Mouse (Mus musculus): ENCODE measurements at regions not wholly inside any gene's neighbourhood (a gene's known extent, or its start where the extent isn't known, plus 50 kb on each side); places are given as distances from the start of the nearest gene placed in this dataset.

DNA sequence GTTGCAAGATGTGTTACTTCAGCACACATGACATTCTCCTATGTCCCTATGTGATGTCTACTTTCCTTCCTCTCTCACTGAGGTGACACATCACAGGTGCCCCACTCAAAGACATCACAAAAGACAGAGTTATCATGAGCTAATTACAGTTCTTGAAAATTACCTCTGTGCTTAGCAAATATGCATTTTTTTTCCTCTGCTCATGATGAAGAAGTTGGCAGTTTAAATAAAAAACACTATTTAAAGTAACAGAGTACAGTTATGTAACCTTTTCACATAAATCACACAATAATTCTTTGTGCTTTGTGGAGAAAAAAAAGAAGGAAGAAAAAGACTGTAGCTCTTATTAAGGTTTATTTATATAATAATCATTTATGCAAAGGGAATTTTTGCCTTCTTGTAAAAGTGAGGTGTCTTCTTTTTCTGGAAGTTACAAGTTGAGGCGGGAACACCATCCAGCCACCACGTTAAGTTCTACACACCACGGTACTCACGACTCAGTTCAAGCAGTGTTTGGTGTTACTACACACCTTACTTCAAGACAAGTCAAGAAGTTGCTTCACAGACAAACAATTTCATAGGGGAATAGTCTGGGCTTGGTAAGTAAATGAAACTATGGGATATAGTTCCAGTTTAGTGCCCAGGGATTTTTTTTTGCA lies 193.0 kb upstream of the Cited2 start:
- Histone ChIP-seq H3K36me3 (ENCODE audit: control insufficient read depth, insufficient read depth, low read length) (no peaks in the 10 kb centered on the region), H3K4me3 (ENCODE audit: low read depth, low read length) (no peak overlapping the region), H3K4me1 (ENCODE audit: control insufficient read depth, insufficient read depth, low read length) (peaks cover 7% of the 10 kb centered on the region; the same call in 1 of the 2 replicates), H3K4me2 (replicated peaks; ENCODE audit: low read depth, low read length) (no peak overlapping the region), H3K9ac (replicated peaks; ENCODE audit: low read depth, low read length) (no peak overlapping the region), H3K27me3 (ENCODE audit: control insufficient read depth, insufficient read depth, low read length) (no peaks in the 10 kb centered on the region), H3K27ac (ENCODE audit: low read length) (no peak overlapping the region), H3K9me3 (ENCODE audit: control insufficient read depth, low read depth, low read length) (no peaks in the 10 kb centered on the region)
- 92% methylated on average over 4 of the region's 4 CpGs for WGBS
- ATAC-seq (ENCODE audit: insufficient number of reproducible peaks, insufficient read depth, low FRiP score, low read depth), result no peak

GRCm38 (mm10) chr10:17531021-17531420 lies 192.0 kb upstream of the Cited2 start:
- H3K9ac ChIP-seq (replicated peaks; ENCODE audit: low read depth, low read length), result no peak overlapping the region
- no peak overlapping the region for H3K4me3 ChIP-seq (ENCODE audit: low read depth, low read length)
- H3K4me1 ChIP-seq (ENCODE audit: control insufficient read depth, insufficient read depth, low read length), result peaks cover 7% of the 10 kb centered on the region; the same call in 1 of the 2 replicates
- ATAC-seq (ENCODE audit: insufficient number of reproducible peaks, insufficient read depth, low FRiP score, low read depth), result no peak
- H3K9me3 ChIP-seq (ENCODE audit: control insufficient read depth, low read depth, low read length), result no peaks in the 10 kb centered on the region
- no peak overlapping the region for H3K27ac ChIP-seq (ENCODE audit: low read length)
- no peak overlapping the region for H3K4me2 ChIP-seq (replicated peaks; ENCODE audit: low read depth, low read length)
- 56% methylated on average over 3 of the region's 3 CpGs for WGBS
- H3K27me3 ChIP-seq (ENCODE audit: control insufficient read depth, insufficient read depth, low read length), result no peaks in the 10 kb centered on the region
- H3K36me3 ChIP-seq (ENCODE audit: control insufficient read depth, insufficient read depth, low read length), result no peaks in the 10 kb centered on the region

- 90% methylated on average over 6 of the region's 6 CpGs for WGBS
- no peaks in the 10 kb centered on the region for H3K9me3 ChIP-seq (ENCODE audit: control insufficient read depth, low read depth, low read length)
These were observed 184.0 kb upstream of the Cited2 start for GRCm38 (mm10) chr10:17538944-17539533.

DNA sequence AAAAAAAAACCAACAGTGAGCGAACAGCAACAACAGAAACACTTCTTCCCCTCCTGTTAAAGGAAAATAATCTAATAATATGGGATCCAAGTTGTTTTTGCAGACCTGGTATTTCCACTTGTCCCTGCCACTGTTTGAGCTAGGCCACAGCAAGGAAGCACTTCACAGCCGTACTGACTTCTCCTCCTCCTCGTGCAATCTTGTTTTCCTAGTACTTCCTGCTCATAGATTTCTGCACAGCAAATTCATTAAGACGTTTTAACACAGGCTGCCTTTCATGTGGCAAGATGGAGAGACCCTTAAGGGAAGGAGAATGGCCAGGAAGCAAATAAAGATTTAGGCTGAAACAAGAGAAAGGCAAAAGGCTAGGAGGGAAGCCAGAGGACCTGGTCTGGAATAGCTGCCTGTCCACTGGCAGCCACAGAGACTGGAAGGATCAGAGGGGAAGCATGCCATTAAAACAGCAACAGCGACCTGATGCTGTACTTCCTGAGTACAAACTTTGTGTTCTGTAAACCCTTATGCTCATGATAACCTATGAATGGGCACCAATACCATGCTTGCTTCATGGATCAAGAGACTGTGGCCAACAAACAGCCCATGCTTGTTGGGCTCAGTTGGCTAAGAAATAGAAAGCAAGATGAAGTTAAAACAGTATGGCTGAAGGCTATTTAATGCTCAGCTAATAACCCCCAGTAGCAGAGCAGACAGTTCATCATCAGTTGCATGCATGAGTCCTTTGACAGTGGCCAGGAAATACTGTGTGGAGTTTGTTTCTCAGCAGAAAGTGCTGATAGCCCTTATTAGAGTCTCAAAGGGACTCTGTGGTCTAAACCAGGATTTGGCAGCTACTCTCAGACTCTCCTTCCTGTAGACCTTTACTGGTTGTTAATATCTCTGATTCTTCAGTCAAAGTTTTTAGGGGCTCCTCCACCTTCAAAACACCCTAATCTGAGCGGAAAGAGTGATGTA lies 182.3 kb upstream of the Cited2 start:
- Histone ChIP-seq H3K9me3 (ENCODE audit: control insufficient read depth, low read depth, low read length) (no peaks in the 10 kb centered on the region), H3K4me3 (ENCODE audit: low read depth, low read length) (no peak overlapping the region), H3K27me3 (ENCODE audit: control insufficient read depth, insufficient read depth, low read length) (no peaks in the 10 kb centered on the region), H3K27ac (ENCODE audit: low read length) (no peak overlapping the region), H3K4me1 (ENCODE audit: control insufficient read depth, insufficient read depth, low read length) (no peaks in the 10 kb centered on the region), H3K4me2 (replicated peaks; ENCODE audit: low read depth, low read length) (no peak overlapping the region), H3K36me3 (ENCODE audit: control insufficient read depth, insufficient read depth, low read length) (no peaks in the 10 kb centered on the region), H3K9ac (replicated peaks; ENCODE audit: low read depth, low read length) (no peak overlapping the region)
- ATAC-seq (ENCODE audit: insufficient number of reproducible peaks, insufficient read depth, low FRiP score, low read depth), result no peak
- 66% methylated on average over 6 of the region's 6 CpGs for WGBS

More at GRCm38 (mm10) chr10:17538944-17539533, 184.0 kb upstream of the Cited2 start:
- Histone ChIP-seq H3K36me3 (ENCODE audit: control insufficient read depth, insufficient read depth, low read length) (no peaks in the 10 kb centered on the region), H3K4me1 (ENCODE audit: control insufficient read depth, insufficient read depth, low read length) (no peaks in the 10 kb centered on the region), H3K9ac (replicated peaks; ENCODE audit: low read depth, low read length) (no peak overlapping the region), H3K27me3 (ENCODE audit: control insufficient read depth, insufficient read depth, low read length) (no peaks in the 10 kb centered on the region), H3K27ac (ENCODE audit: low read length) (no peak overlapping the region), H3K4me2 (replicated peaks; ENCODE audit: low read depth, low read length) (no peak overlapping the region), H3K4me3 (ENCODE audit: low read depth, low read length) (no peak overlapping the region)
- no peak for ATAC-seq (ENCODE audit: insufficient number of reproducible peaks, insufficient read depth, low FRiP score, low read depth)

GRCm38 (mm10) chr10:17542104-17542846 lies 180.7 kb upstream of the Cited2 start:
- no peak overlapping the region for H3K4me3 ChIP-seq (ENCODE audit: low read depth, low read length)
- no peak overlapping the region for H3K27ac ChIP-seq (ENCODE audit: low read length)
- no peak overlapping the region for H3K4me2 ChIP-seq (replicated peaks; ENCODE audit: low read depth, low read length)
- no peaks in the 10 kb centered on the region for H3K4me1 ChIP-seq (ENCODE audit: control insufficient read depth, insufficient read depth, low read length)
- no peaks in the 10 kb centered on the region for H3K9me3 ChIP-seq (ENCODE audit: control insufficient read depth, low read depth, low read length)
- no peak for ATAC-seq (ENCODE audit: insufficient number of reproducible peaks, insufficient read depth, low FRiP score, low read depth)
- H3K27me3 ChIP-seq (ENCODE audit: control insufficient read depth, insufficient read depth, low read length), result no peaks in the 10 kb centered on the region
- 77% methylated on average over 8 of the region's 8 CpGs for WGBS
- H3K36me3 ChIP-seq (ENCODE audit: control insufficient read depth, insufficient read depth, low read length), result no peaks in the 10 kb centered on the region
- no peak overlapping the region for H3K9ac ChIP-seq (replicated peaks; ENCODE audit: low read depth, low read length)

DNA sequence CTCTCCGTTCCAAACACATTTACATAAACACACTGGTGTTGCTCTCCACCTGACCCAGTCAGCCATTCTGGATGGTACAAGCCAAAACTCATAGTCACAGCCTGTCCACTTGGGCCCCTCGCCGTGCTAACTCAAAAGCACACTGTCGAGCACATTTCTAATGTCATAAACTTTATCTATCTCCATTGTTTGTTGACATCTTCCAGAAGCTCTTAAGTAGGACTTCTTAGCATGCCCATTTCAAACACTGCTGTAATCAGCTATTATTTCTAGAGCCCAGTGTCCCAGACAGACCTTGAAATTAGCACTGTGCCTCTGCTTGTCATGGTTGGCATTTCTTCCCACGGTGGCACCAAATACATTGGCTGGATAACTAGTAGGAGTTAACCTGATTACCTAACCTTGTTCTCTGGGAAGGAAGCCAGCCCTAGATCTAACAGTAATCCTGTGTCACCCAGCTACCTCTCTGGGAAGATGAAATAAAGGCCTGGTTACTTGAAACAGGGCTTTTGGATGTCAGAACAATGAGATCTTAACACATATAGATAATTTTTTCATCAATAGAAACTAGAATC lies 180.1 kb upstream of the Cited2 start:
- Histone ChIP-seq H3K9ac (replicated peaks; ENCODE audit: low read depth, low read length) (no peak overlapping the region), H3K4me2 (replicated peaks; ENCODE audit: low read depth, low read length) (no peak overlapping the region), H3K4me1 (ENCODE audit: control insufficient read depth, insufficient read depth, low read length) (no peaks in the 10 kb centered on the region), H3K9me3 (ENCODE audit: control insufficient read depth, low read depth, low read length) (no peaks in the 10 kb centered on the region), H3K27me3 (ENCODE audit: control insufficient read depth, insufficient read depth, low read length) (no peaks in the 10 kb centered on the region), H3K27ac (ENCODE audit: low read length) (no peak overlapping the region), H3K4me3 (ENCODE audit: low read depth, low read length) (no peak overlapping the region), H3K36me3 (ENCODE audit: control insufficient read depth, insufficient read depth, low read length) (no peaks in the 10 kb centered on the region)
- ATAC-seq (ENCODE audit: insufficient number of reproducible peaks, insufficient read depth, low FRiP score, low read depth), result no peak
- WGBS, result 77% methylated on average over 5 of the region's 5 CpGs

DNA sequence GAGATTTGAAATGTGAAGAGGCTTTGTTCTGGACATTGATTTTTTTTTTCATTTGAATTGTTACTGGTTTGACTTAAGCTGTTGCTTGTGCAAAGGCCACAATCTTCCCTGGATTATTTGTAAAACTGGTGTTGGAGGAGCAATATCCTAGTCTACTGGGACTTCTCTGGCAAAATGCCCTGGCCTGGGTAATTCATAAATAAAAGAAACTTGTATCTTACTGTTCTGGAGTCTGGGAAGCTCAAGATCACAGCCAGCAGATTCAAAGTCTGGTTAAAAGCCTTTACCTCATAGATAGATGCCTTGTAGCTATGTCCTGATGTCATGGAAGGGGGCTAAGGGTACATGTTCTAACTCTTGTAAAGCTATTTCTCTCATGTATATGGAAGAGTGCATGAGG lies 177.7 kb upstream of the Cited2 start:
- no peak overlapping the region for H3K4me3 ChIP-seq (ENCODE audit: low read depth, low read length)
- no peak overlapping the region for H3K9ac ChIP-seq (replicated peaks; ENCODE audit: low read depth, low read length)
- no peak for ATAC-seq (ENCODE audit: insufficient number of reproducible peaks, insufficient read depth, low FRiP score, low read depth)
- no peaks in the 10 kb centered on the region for H3K9me3 ChIP-seq (ENCODE audit: control insufficient read depth, low read depth, low read length)
- no peak overlapping the region for H3K27ac ChIP-seq (ENCODE audit: low read length)
- H3K27me3 ChIP-seq (ENCODE audit: control insufficient read depth, insufficient read depth, low read length), result no peaks in the 10 kb centered on the region
- no peaks in the 10 kb centered on the region for H3K4me1 ChIP-seq (ENCODE audit: control insufficient read depth, insufficient read depth, low read length)
- H3K4me2 ChIP-seq (replicated peaks; ENCODE audit: low read depth, low read length), result no peak overlapping the region
- no peaks in the 10 kb centered on the region for H3K36me3 ChIP-seq (ENCODE audit: control insufficient read depth, insufficient read depth, low read length)

DNA sequence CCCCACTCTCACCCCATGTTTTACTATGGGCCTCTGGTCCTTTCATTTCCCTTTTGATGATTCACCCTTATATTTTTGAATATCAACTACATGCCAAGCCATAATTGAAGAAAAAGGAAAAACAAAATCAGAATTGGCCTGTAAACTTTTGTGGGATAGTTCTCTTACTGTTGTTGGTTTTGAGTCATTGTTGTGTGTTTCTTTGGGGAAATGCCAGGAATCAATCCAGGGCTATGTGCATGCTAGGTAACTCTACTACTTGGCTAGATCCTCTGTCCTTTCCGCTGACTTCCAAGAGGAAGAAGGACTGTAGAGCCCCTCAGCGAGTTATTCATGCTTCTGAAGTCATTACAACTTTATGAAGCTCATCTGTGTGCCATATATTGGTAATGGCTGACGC lies 175.0 kb upstream of the Cited2 start:
- Histone ChIP-seq H3K9ac (replicated peaks; ENCODE audit: low read depth, low read length) (no peak overlapping the region), H3K27ac (ENCODE audit: low read length) (no peak overlapping the region), H3K36me3 (ENCODE audit: control insufficient read depth, insufficient read depth, low read length) (no peaks in the 10 kb centered on the region), H3K4me1 (ENCODE audit: control insufficient read depth, insufficient read depth, low read length) (no peaks in the 10 kb centered on the region), H3K27me3 (ENCODE audit: control insufficient read depth, insufficient read depth, low read length) (no peaks in the 10 kb centered on the region), H3K9me3 (ENCODE audit: control insufficient read depth, low read depth, low read length) (no peaks in the 10 kb centered on the region), H3K4me3 (ENCODE audit: low read depth, low read length) (no peak overlapping the region), H3K4me2 (replicated peaks; ENCODE audit: low read depth, low read length) (no peak overlapping the region)
- no peak for ATAC-seq (ENCODE audit: insufficient number of reproducible peaks, insufficient read depth, low FRiP score, low read depth)
- WGBS, result 92% methylated on average over 3 of the region's 3 CpGs

All from stomach, embryonic 14.5 days (tissue).